Mouse (Mus musculus): Measurements from ENCODE around the gene Gm17093. TPM values are rescaled to one million over a fixed set of nuclear protein-coding genes. Genes with fewer than 3 reads are reported as not detected.
"Not testable (repeated sequence)": the region's sequence is repeated elsewhere in the genome, so short reads cannot be mapped to it uniquely, and the experiment has no call there.

The Gm17093 gene
- not detected for total RNA-seq (2021)
- long read RNA-seq, experiment 1, result 0 reads
- long read RNA-seq, experiment 2, result 0 reads

GRCm38 (mm10) chr14:44517976-44518375 is at the start of gene Gm17093:
Gm17093 (plus strand) TSS chr14:44518276.
- DNase-seq; intact Hi-C loops (cut with DNase I; ENCODE audit: low total_unique reads): not testable (repeated sequence)

DNA sequence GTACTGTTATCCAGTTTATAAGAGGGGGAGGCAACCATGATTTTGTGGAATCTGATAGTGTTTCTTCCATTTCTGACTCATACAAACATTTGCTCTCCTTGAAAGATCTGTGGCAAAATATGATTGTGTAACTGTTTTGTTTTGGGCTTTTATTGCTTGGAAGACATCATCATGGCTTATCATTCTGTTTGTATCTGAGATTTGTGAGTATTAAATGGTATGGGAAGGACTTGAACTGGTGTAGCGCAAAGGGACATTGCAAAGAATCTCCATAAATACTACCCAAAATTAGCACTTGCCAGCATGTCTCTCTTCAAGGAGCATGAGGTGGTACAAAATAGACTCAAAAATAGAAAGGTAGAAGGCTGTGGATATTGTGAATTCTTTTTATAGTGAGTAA is 25.9 kb upstream of the Gm17093 start, which contains the start of gene BC061237:
BC061237 (plus strand) TSS at position 301 of the 400 bp plus-strand sequence.
- intact Hi-C loops (cut with DNase I; ENCODE audit: low total_unique reads); DNase-seq: not testable (repeated sequence)

DNA sequence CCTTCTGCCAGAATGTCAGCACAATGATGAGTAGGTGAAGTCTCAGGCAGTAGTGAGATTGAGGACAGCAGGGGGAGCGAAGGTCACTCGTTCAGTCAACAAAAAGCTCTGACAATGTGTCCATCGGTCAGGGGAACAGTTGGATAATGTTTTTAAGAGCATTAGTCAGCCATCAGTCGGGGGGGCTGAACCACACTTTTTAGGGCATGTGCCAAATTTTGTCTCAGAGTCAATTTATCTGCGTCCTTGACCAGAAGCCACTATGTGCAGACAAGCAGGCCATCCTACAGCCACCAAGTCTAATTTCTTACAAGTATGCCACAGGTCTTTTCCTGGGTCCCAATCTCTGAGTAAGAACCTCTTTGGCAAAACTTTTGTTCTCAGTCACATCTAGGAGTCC is 29.9 kb downstream of the Gm17093 start:
- intact Hi-C loops (cut with DNase I; ENCODE audit: low total_unique reads), result not testable (repeated sequence)

More for the DNA sequence above, 29.9 kb downstream of the Gm17093 start:
- DNase-seq, result not testable (repeated sequence)

Other genes starting within 250 kb of the Gm17093 start
- gene Gm8220, start 232.7 kb upstream of the Gm17093 start, total RNA-seq (2021), result not detected
- gene Gm5930, start 179.7 kb upstream of the Gm17093 start, total RNA-seq (2021), result not detected
- gene Gm8229, start 152.9 kb upstream of the Gm17093 start, total RNA-seq (2021), result not detected
- gene Gm3371, start 107.6 kb upstream of the Gm17093 start, total RNA-seq (2021), result not detected
- gene Gm8232, start 84.6 kb upstream of the Gm17093 start, total RNA-seq (2021), result not detected
- gene BC061237, start 25.8 kb upstream of the Gm17093 start, total RNA-seq (2021), result not detected
- not detected for gene Gm8247, start 64.9 kb downstream of the Gm17093 start, total RNA-seq (2021)
- not detected for gene Gm5624, start 109.7 kb downstream of the Gm17093 start, total RNA-seq (2021)
- gene Gm8257, start 188.2 kb downstream of the Gm17093 start, total RNA-seq (2021), result not detected
- gene Gm8267, start 232.1 kb downstream of the Gm17093 start, total RNA-seq (2021), result not detected